Mouse (Mus musculus) adrenal gland, postnatal 14 days (tissue): ENCODE results near the gene Nfia. TPM values are rescaled to one million over a fixed set of nuclear protein-coding genes. Genes with fewer than 3 reads are reported as not detected.

Source experiments
- DNase-seq: peaks from one replicate; pipeline ENCODE4 v3.0.0; 2021; ENCODE audit warnings: mixed read lengths
- total RNA-seq: library from RNA; stranded (reverse); gene quantifications from 2 replicates; pipeline ENCODE4 v1.2.3, GENCODE M21; 2021

The Nfia gene
- total RNA-seq, 1 experiment from 2014 or later, result 201 TPM

DNA sequence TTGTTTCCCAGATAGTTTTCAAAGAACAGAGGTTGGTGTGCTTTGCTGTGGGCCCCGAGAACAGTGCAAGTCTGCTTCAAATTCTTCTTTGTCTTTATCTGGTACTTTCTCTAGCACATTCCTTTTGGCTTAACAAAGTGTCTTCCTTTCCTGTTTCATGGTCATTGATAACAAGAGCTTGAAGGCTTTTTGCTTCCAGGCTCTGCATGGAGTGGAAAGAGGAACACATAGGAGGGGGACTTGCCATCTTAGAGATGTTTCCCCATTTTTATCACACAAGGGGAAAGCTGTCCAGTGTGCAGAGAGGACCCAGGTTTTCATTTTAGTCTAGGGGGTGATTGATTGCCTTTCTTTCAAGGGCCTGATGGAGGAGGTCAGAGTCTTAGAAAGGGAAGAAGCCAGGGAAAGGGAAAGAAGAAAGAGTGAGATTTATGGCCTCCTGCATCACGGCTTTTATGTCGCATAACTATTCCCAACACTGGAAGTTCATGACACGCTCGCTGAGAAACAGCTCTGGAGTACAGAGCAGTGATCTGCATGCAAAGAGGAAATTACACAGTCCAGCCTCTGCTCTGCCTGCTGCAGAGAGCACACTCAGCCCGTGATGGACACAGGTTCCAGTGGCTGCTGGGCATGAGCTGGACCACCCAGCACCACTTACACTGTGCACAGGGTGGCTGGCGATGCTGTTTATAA, 67.0 kb downstream of the Nfia start:
- no peak for DNase-seq

DNA sequence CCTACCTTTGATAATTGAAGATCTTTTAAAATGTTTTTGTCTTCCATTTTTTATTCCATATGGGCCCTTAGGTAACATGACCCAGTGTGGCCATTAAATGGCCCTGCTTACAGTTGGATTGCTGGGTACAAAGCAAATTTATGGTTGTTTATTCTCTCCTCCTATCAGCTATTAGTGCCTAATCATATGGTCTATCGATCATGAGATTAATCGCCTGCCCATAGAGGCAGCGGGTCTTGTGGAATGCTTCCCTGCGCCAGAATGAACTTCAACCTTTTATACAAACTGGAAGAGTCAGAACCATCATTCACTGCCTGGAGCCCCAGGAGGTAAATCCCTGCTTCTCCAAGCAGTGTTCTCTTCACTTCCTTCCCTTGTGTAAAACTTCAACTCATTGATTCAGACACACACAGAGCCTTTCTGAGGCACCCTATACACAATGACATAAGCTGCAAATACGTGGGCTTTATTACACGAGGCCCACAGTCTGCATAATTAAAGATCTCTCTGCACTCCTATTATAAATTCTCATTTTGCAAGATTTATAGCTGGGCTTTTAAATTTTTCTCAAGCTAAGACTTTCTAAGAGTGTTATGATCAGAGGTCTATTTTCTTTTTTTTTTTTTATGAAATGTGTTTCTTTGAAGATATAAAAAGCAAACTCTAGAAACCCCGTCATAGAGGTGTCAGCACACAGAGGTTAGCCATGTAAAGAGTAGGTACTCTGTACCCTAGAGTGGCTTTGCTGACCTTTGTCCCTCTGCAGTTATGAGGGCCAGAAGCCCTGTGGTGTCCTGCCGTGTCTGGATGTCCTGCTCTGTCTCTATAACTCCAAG, 67.9 kb downstream of the Nfia start:
- DNase-seq, result no peak

DNA sequence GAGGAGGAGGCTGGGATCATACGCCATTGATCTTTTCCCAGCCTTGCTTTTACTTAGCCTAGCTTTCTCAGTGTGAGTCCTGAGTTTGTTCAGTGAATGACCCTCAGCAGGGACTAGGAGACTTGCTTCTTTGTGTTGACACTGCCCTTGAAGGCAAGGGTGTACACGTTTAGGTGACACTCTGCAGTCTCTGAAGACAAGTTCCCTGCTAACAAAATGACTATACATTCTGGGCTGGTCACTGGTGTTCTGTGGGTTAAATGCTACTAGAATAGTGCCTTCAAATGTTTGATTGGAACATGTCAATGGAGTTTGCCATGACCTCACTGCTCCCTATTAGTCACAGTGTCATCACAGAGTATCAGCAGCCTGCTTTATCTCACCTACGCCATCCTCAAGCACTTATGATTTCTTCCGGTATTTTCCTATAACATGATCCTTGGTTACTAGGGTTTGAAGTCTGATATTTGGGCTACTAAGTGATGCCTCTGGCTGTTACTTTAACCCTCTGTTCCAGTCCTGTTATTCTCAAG, 68.6 kb downstream of the Nfia start:
- no peak for DNase-seq

DNA sequence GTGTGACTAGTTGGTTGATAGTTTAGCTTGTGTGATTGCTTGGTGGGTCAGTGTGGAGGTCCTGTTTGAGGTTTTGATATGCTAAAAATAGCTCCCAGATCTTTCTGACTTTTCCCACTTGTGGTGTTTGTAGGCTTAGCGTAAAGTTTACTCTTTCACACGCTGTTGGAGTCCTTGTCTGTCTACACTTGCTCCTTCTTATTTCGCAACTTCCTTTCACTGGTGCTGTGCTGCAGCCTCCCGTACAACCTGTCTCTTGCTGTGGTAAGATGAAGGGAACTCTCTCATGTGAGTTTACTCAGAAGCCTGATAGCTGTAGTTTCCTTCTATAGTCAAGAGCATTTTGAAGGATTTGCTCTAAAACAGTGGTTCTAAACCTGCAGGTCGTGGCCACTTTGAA, 69.2 kb downstream of the Nfia start:
- DNase-seq, result no peak

DNA sequence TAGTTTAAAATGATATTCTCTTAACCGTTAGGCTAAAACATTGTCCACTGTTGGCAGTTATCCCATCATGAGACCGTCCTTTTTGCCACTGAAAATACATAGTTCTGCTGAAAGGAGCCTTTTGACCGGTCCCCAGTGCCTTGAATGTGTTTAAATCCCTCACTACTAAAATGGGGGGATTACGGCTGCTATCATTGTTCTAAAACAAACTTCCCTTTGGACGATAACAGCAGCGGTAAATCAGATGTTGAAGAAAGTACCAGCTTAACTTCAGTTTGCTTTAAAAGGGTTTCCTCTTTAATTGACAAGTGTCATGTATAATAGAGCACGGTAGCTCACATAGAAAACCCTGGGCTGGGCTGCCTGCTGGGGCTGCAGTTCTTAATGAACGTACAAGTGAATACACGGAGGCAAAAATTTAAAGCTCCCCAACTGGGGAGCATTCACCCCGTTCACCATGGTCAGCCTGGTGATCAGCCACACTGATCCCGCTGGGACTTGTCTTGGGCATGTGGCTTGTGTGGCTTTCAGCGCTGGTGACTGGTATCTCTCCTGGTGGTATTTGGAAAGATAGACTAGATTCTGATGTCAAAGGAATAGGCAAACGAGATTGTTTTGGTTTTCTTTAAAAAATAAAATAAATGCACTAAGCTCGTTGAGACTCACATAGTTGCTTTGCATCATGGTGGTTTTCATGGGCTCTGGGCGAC, 71.6 kb downstream of the Nfia start:
- no peak for DNase-seq

DNA sequence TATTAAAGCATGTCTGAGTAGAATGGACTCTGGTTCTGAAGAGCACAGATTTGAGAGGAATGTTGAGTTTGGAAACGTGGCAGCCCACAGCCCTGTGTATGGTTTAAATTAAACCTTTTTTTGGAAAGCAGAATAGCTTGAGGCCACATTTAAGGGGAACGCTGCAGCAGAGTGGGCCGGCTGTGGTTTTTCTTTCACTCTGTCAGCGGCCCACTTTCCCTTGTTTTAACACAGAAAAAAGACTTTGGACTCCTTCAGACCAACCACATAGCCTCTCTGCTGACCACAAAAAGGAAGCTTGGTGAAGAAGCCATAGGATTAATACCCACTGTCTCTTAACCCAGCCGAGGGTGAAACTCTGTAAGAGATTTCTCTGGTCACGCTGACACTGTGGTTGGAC, 72.4 kb downstream of the Nfia start:
- no peak for DNase-seq

- DNase-seq, result no peak
Measured at GRCm38 (mm10) chr4:97847653-97848052, 75.1 kb downstream of the Nfia start.

- no peak for DNase-seq
Measured at GRCm38 (mm10) chr4:97850991-97851390, 78.5 kb downstream of the Nfia start.

DNA sequence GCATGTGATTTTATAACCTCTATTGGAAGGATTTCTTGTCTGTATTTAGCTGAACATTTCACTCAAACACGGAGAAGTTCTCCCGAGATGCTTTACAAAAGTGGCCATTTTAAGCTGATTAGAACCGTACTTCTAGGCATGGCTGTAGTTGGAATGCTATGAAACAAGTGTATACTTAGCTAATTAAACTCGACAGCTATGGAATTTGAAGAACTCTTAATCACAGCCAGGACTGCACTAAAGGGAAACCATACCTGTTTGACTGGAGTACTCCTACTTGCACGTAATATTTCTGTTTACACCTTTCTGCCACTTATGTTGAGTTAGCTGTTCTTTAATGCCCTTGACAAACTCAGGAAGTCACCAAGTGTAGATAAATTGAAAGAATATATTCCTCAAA, 79.2 kb downstream of the Nfia start:
- DNase-seq, result no peak

DNA sequence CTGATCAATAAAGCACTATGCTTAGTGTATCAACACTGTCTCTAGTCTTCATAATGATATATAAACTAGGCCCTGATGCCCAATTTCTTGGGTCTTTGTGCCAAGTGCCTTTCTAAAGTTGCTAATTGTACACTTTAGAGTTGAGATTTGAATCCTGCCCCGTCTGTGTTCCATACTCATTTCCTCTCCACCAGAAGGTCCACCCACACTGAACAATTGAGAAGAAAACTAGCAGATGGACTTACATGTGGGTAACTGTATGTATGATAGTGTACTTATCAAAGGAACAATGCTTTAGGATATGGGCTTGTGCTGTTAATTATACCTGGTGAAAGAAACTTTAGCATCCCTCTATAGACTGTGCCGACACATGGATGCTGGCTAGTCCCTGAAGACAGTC, 80.1 kb downstream of the Nfia start:
- no peak for DNase-seq

DNA sequence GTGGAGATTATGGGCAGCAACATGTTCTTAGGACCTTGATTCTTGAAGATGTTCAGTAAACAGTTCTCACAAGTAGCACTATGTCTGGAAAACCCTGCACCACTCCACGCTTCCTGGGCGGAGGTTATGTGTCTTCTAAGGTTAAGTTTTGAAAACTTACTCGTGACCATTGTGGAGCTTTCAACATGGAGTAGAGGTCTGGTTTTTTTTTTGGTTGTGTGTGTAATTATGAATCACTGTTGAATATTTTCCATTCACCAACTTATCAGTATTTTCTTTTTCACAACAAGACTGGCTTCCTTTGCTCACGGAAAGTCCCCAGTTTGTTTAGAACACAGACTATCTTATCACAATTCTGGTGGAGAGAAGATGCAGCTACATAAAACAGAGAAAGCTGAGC, 82.2 kb downstream of the Nfia start:
- no peak for DNase-seq

DNA sequence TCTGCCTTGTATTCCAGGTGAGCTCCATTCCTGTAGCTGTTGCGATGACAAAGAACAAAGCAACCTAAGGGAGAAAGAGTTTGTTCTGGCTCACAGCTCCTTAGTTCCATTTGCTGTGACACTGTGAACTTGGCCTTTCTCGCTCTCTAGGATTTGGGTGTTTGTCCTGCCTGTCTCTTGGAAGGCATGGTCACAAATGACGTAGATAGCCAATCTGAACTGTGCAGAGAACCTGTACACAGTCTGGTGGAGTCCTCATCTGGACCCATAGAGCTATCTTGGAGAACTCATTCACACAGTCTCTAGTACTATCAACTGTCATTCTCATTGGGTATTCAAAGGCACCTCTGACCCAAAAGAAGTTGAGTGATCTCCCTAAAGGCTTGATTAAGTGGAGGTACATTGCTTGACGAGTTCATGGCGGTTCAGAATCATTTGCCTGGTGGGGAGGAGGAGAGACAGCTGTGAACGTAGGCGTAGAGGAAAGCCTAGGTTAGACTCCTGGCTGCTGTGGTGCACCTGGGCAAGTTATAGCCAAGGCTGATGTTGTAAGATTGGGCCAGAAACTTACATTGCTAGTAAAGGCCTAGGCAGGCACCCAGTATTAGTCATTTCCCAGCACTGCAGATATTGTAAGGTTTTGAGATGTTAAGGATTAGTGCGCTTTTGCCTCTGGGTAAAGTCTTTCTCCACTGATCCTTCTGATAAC, 83.3 kb downstream of the Nfia start:
- DNase-seq, result no peak

DNA sequence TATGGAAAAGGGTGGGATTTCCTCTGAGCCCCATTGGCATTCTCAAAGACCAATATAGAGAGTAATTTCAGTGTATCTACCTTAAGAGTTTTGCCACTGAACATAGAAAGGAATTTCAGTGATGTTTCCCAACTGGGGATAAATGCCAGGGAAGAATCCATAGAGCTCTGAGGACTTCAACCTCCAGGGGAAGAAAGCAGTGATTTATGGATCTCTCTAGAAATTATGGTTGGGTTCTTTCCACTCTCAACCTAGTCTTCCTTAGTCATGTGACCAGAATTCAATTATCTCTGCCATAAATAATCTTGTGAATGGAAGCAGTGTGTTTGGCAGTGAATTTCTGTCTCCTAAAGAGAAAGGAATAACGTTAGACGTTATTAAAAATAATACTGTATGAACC, 85.0 kb downstream of the Nfia start:
- no peak for DNase-seq

GRCm38 (mm10) chr4:97859431-97859830, 86.9 kb downstream of the Nfia start:
- DNase-seq, result peak; percentile 38

GRCm38 (mm10) chr4:97860376-97860775, 87.8 kb downstream of the Nfia start:
- DNase-seq, result no peak

DNA sequence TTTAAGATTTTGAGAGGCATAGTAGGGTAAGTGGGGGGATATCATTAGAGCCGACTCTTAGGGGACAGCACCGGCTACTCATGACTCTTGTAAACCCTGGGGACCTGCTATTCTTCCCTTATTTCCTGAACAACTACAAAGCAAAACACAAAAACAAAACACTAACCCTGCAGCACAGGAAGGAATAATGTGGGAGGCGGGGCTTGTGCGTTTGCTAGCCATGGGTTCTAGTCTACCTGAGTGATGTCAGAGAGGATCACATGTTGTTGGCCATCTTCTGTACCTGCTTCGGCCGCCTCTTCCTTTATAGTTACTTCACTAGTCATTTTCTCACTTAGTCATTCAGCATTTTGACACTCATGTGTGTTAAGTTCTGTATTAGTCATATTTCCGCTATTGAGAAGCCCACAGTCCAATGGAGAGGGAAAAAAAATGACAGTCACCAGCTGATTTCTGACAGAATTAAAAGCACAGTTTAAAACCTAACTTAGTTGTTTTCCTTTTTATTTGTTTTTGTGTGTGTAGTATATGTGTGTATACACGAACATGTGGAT, 88.3 kb downstream of the Nfia start:
- no peak for DNase-seq

DNA sequence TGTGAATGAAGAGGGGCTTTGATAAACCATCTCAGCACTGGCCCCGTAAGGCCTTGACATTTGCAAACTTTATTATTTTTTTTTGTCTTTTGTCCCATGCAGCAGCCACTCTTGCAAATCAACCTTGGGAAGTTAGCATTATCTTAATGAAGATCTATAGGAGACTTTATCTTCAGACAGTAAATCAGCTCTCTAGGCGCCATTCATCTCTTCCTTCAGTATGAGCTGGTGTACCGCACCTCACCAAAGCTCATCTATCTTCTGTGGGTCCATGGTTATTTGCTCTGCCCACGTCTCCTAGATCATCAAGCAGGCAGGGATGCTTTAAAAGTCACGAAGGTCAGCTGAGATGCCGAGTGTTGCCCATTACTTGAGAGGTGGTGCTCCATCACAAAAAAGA, 89.8 kb downstream of the Nfia start:
- no peak for DNase-seq

DNA sequence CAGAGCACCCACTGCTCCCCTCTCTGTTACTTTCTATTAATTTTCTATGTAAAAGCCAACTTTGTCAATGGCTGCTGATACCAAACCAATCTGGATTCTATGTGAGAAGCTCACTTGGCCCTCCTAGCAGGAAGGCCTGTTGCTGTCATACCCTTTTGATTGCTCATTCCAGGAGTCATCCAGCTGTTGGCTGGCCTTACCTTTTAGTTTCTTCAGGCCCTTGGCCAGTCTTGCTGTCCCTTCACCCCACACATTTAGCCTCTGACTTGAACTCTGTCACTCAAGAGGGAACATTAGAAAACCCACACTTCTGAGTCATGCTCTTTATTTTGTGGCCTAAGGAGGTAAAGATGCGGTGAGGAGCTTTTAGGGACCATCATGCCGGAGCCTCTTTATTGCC, 91.7 kb downstream of the Nfia start:
- no peak for DNase-seq

GRCm38 (mm10) chr4:97865410-97865953, 92.9 kb downstream of the Nfia start:
- DNase-seq, result no peak

GRCm38 (mm10) chr4:97866463-97866862, 93.9 kb downstream of the Nfia start:
- DNase-seq, result peak; percentile 36

- DNase-seq, result peak; percentile 49
Measured at GRCm38 (mm10) chr4:97868307-97868937, 95.9 kb downstream of the Nfia start.
